Mouse (Mus musculus) brain, embryonic 14.5 days (tissue): ENCODE results near the gene Casz1.

Source experiments
- CTCF ChIP-seq: fragments of 200-500 bp; IDR thresholded peaks from 2 replicates; pipeline ENCODE4 v1.5.1; 2012; ENCODE audit warnings: inconsistent platforms, mild to moderate bottlenecking, moderate library complexity, borderline replicate concordance; ENCODE audit not compliant: insufficient read depth, insufficient read length; ENCODE audit errors: extremely low read depth
- POLR2A ChIP-seq: fragments of 200-500 bp; IDR thresholded peaks from 2 replicates; pipeline ENCODE4 v1.6.1; 2012; ENCODE audit warnings: mild to moderate bottlenecking, inconsistent platforms, borderline replicate concordance; ENCODE audit not compliant: poor library complexity, insufficient read depth, insufficient read length, severe bottlenecking; ENCODE audit errors: extremely low read depth

DNA sequence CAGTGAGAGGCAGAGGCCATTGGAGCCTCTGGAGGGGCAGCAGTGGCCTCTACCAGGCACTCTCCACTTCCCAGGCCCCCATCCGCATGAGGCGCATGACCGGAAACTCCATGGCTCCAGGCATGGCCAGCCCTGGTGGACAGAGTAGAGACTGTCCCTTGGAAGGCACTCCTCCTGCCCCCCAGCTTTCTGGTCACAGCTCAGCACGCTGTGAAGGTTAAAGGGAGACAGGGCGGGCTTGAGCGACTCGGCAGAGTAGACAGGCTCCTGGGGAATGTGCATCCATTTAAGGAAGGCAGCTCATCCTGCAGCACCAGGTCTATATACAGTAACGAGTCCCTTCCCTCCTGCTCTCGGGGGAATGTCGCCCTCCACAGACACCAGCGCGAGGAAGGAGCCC is 155.8 kb downstream of the Casz1 start:
- TF ChIP-seq CTCF (no peak), POLR2A (no peak)
